Mouse (Mus musculus) megakaryocyte-erythroid progenitor cell, adult 5-6 weeks (primary cell): ENCODE results near the gene 3110040M04Rik. TPM values are rescaled to one million over a fixed set of nuclear protein-coding genes. Genes with fewer than 3 reads are reported as not detected.
"Not testable (repeated sequence)": the region's sequence is repeated elsewhere in the genome, so short reads cannot be mapped to it uniquely, and the experiment has no call there.

Experiments used
- ATAC-seq: replicated peaks from 2 replicates; pipeline ENCODE4 v1.8.0; 2016; ENCODE audit warnings: mild to moderate bottlenecking, inconsistent platforms; ENCODE audit not compliant: severe bottlenecking, poor library complexity, low FRiP score, low TSS enrichment
- total RNA-seq, 2 experiments: library from RNA; stranded (forward) in 1 of 2; stranded (reverse) in 1 of 2; fragments of 200-1000, 215-1000 nt in 1 of 2; fragments of >200 nt in 1 of 2; fragmentation: Nextera tagmentation in 1 of 2; gene quantifications; 2 replicates each; pipeline ENCODE4 v1.2.3; 2014 to 2017

3110040M04Rik gene
- total RNA-seq (2014; fragmentation: Nextera tagmentation) (not detected in 2 replicates), total RNA-seq (2017) (3.3 TPM in 1 of 2 replicates, not detected in the other)

GRCm38 (mm10) chr1:151203818-151204217 lies at the start of gene 3110040M04Rik:
3110040M04Rik (plus strand) TSS chr1:151204121.
- ATAC-seq = not testable (repeated sequence)

- ATAC-seq = not testable (repeated sequence)
Observed at GRCm38 (mm10) chr1:151154131-151154530, 49.8 kb upstream of the 3110040M04Rik start.

- no peak for ATAC-seq
Observed at GRCm38 (mm10) chr1:151156129-151156528, 47.8 kb upstream of the 3110040M04Rik start.

- peak; percentile 73 for ATAC-seq
Observed at GRCm38 (mm10) chr1:151156777-151157632, 46.9 kb upstream of the 3110040M04Rik start.

- no peak for ATAC-seq
Observed at GRCm38 (mm10) chr1:151157963-151158856, 45.7 kb upstream of the 3110040M04Rik start.

GRCm38 (mm10) chr1:151158857-151159510 lies 44.9 kb upstream of the 3110040M04Rik start:
- no peak for ATAC-seq

- peak; percentile 39; the same call in 1 of the 2 replicates for ATAC-seq
Observed at GRCm38 (mm10) chr1:151166031-151166430, 37.9 kb upstream of the 3110040M04Rik start.

- no peak for ATAC-seq
Observed at GRCm38 (mm10) chr1:151167297-151168047, 36.4 kb upstream of the 3110040M04Rik start.

GRCm38 (mm10) chr1:151168637-151169036 lies 35.3 kb upstream of the 3110040M04Rik start:
- ATAC-seq = no peak

GRCm38 (mm10) chr1:151171572-151172461 lies 32.1 kb upstream of the 3110040M04Rik start:
- 0 out of 2 replicates have a peak, but pooled peaks have one; percentile 27 for ATAC-seq

GRCm38 (mm10) chr1:151177030-151177936 lies 26.6 kb upstream of the 3110040M04Rik start:
- ATAC-seq = peak; percentile 82

GRCm38 (mm10) chr1:151177937-151178271 lies 26.0 kb upstream of the 3110040M04Rik start:
- no peak for ATAC-seq

GRCm38 (mm10) chr1:151178505-151179083 lies 25.3 kb upstream of the 3110040M04Rik start:
- no peak for ATAC-seq

- peak; percentile 45 for ATAC-seq
Observed at GRCm38 (mm10) chr1:151180167-151180566, 23.8 kb upstream of the 3110040M04Rik start.

GRCm38 (mm10) chr1:151182266-151182665 lies 21.7 kb upstream of the 3110040M04Rik start, which contains the start of gene Gm47985:
Gm47985 (plus strand) TSS chr1:151182537.
- ATAC-seq = not testable (repeated sequence)

GRCm38 (mm10) chr1:151186186-151186585 lies 17.7 kb upstream of the 3110040M04Rik start:
- ATAC-seq = not testable (repeated sequence)
